Mouse (Mus musculus) layer of hippocampus, adult 2 months (tissue): Measurements from ENCODE around the gene Srd5a1. TPM values are rescaled to one million over a fixed set of nuclear protein-coding genes. Genes with fewer than 3 reads are reported as not detected.
"Not testable (repeated sequence)": the region's sequence is repeated elsewhere in the genome, so short reads cannot be mapped to it uniquely, and the experiment has no call there.

Source experiments
- DNase-seq, 2 experiments: peaks; one replicate each; pipeline ENCODE4 v3.0.0; 2022; ENCODE audit warnings: low spot score in 2 of 2
- H3K27ac ChIP-seq: fragments of 200-600 bp; 2 replicates; pipeline ENCODE4 v1.8.1; 2022
- H3K4me3 ChIP-seq: fragments of 200-600 bp; 2 replicates; pipeline ENCODE4 v1.8.1; 2022; ENCODE audit warnings: mild to moderate bottlenecking
- CTCF ChIP-seq: fragments of 200-600 bp; conservative IDR thresholded peaks from 2 replicates; pipeline ENCODE4 v1.8.1; 2022; ENCODE audit warnings: antibody characterized with exemption, mild to moderate bottlenecking, moderate library complexity
- total RNA-seq, 2 experiments: library from RNA; stranded (reverse); gene quantifications; 2 replicates each; pipeline ENCODE4 v1.2.3; 2021

The Srd5a1 gene
- total RNA-seq, 2 experiments from 2014 or later, result 8.2 to 8.6 TPM

DNA sequence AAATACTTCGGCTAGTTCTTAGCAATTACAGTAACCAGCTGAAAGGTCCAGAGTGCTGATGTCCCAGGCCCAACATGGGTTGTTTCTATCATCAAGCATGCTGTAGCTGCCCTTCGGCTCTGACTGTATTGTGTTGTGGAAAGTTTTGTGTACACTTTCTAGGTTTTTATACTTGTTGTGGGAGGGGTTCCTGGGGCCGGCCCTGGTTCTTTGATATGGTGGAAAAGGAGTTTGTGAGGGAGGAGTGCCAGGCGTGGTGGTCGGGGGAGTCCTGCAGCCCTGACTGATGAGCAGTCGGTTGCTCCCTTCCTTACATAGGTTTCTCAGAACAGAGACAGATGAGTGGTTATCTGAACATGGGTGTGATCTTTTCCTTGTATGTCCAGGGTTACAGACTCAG lies 25.6 kb upstream of the Srd5a1 start:
- Histone ChIP-seq H3K27ac (no peak overlapping the region), H3K4me3 (no peak overlapping the region)
- DNase-seq, result no peak
- TF ChIP-seq CTCF, result no peak

DNA sequence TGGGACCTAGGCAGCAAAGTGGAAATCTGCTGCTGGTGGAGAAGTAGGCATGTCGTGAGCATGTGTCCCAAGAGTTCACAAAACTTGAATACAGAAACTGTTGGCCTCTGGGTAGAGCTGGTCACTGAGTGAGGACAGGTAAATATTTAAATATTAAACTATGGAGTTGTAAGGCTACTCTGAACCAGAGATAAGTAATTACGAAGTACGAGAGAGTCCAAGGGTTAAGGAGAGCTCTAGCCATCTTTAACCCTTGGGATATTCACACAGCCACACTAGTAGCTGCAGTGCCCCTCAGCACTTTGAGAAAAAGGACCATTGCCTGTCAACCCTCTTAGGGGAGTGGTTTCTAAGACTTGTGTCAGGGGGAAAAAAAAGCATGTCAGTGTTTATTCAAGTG lies 25.1 kb upstream of the Srd5a1 start:
- H3K27ac ChIP-seq, result no peak overlapping the region
- TF ChIP-seq CTCF, result no peak
- no peak for DNase-seq
- no peak overlapping the region for H3K4me3 ChIP-seq

DNA sequence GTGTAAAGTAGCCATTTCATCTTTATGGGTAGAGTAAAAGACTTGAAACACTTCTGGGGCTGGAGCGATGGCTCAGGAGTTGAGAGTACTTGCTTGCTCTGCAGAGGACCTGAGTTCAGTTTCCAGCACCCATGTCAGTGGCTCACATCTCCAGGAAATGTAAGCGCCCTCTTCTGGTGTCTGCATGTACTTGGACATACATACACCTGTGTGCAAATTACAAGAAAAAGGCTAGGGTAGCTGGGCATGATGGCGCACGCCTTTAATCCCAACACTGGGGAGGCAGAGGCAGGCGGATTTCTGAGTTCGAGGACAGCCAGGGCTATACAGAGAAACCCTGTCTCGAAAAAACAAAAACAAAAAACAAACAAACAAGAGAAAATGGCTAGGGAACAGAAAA lies 24.6 kb upstream of the Srd5a1 start:
- not testable (repeated sequence) for DNase-seq, H3K4me3 ChIP-seq

GRCm38 (mm10) chr13:69633988-69634387 lies 22.7 kb upstream of the Srd5a1 start:
- no peak for DNase-seq
- TF ChIP-seq CTCF, result no peak
- no peak overlapping the region for H3K27ac ChIP-seq
- H3K4me3 ChIP-seq, result no peak overlapping the region

More for the DNA sequence above, 24.6 kb upstream of the Srd5a1 start:
- H3K27ac ChIP-seq, result not testable (repeated sequence)

- TF ChIP-seq CTCF, result no peak
- H3K27ac ChIP-seq, result no peak overlapping the region
- DNase-seq, result no peak
These were observed 22.3 kb upstream of the Srd5a1 start for GRCm38 (mm10) chr13:69633551-69633950.

GRCm38 (mm10) chr13:69631659-69632058 lies 20.4 kb upstream of the Srd5a1 start:
- Histone ChIP-seq H3K4me3 (no peak overlapping the region), H3K27ac (no peak overlapping the region)
- TF ChIP-seq CTCF, result no peak
- DNase-seq, result no peak

More at GRCm38 (mm10) chr13:69633551-69633950, 22.3 kb upstream of the Srd5a1 start:
- no peak overlapping the region for H3K4me3 ChIP-seq

DNA sequence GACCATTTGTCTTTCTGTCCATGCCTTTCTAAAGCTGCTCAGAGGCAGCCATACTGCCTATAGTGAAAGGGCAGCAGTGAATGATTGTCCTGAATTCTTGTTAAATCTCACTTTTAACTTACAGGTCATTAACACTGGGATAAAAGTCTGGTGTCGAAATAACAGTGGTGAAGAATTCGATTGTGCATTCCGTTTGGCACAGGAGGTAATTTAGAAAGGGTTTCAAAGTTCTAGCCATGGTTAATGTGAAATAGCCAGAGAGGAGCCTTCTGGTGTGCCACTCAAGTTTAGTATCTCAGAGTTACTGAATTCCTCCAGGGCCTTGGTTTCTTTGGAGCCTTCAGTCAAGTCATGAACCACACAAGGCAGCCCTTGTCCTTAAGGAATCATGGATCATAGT lies 19.9 kb upstream of the Srd5a1 start:
- TF ChIP-seq CTCF, result no peak
- Histone ChIP-seq H3K27ac (no peak overlapping the region), H3K4me3 (no peak overlapping the region)
- no peak for DNase-seq

DNA sequence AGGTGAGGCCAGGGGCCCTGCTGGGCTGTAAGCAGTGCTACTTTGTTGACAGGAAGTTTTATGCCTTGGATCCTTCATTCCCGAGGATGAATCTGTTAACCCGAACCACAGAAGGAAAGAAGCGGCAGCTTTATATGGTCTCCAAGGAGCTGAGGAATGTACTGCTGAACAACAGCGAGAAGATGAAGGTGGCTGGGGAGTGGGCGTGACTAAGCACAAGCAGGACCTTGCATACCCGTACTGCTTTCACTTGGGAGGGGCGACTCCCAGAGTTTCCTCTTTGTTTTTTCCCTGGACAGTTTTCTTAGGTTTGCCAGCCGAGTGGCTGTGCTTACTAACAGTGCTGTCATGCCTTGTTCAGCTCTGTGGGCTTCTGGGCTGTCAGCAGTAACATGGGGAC lies 19.3 kb upstream of the Srd5a1 start:
- Histone ChIP-seq H3K4me3 (no peak overlapping the region), H3K27ac (no peak overlapping the region)
- DNase-seq, result no peak
- TF ChIP-seq CTCF, result no peak

- Histone ChIP-seq H3K27ac (no peak overlapping the region), H3K4me3 (no peak overlapping the region)
- TF ChIP-seq CTCF, result no peak
- no peak for DNase-seq
These were observed 16.7 kb upstream of the Srd5a1 start for GRCm38 (mm10) chr13:69627941-69628340.

GRCm38 (mm10) chr13:69624510-69624909 lies 13.3 kb upstream of the Srd5a1 start:
- H3K4me3 ChIP-seq, result no peak overlapping the region
- peak overlapping the region; percentile 75; the same call in 1 of the 2 replicates for H3K27ac ChIP-seq
- peak; percentile 33 to 49 for DNase-seq
- no peak for TF ChIP-seq CTCF

DNA sequence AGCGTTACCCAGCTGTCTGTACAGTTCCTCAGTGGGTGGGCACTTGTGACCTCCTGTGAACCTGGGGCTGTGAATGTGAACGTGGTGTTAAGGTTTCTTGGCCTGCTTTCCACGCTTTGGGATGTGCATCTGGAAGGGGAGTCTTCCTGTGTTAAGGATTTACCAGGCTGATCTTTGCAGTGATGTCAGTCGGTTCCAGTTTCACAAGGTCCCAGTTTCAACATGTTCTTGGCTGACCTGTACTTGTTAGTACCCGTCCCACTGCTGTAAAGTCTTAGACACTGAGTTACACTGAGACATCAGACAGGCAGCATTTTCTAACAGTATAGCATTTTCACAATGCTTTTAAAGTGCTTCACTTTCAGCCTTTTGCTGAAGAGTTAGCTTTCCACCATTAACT lies 12.6 kb upstream of the Srd5a1 start:
- TF ChIP-seq CTCF, result no peak
- Histone ChIP-seq H3K27ac (peak overlapping the region; percentile 75; the same call in 1 of the 2 replicates), H3K4me3 (no peak overlapping the region)
- no peak for DNase-seq

DNA sequence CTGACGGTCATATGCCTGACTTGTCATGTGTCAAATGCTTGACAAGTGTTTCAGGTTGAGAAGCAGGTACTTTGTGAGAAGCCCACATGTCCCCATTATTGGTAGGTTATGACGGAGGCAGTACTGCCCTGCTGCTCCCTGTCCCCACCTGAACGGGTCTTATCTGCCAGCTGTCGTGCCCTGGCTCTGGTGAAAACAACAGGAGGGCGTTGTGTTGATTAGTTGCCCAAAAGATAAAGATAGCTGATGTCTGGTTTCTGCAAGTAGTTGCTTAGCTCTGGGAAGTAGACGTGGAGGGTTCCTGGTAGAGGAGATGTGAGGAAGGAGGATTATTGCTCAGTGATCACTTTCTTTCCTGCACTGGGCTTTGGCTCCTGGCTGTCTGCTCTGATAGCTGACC lies 5.5 kb upstream of the Srd5a1 start:
- H3K27ac ChIP-seq, result no peak overlapping the region
- no peak overlapping the region for H3K4me3 ChIP-seq
- no peak for TF ChIP-seq CTCF
- DNase-seq, result no peak

DNA sequence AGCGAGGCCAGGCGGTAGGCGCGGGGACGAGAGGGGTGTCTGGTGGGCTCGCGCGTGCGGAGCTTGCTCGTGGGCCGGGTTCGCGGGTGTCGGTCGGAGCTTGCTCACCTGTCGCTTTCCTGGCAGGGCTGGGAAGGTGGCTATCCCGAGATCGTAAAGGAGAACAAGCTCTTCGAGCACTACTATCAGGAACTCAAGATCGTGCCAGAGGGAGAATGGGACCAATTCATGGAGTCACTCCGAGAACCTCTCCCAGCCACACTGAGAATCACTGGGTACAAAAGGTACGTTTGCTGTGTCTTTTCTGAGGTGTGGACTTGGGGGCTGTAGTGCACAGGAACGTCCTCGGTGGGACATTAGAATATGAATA lies 918 bp upstream of the Srd5a1 start:
- DNase-seq, result no peak
- Histone ChIP-seq H3K4me3 (peak overlapping the region; percentile 97), H3K27ac (peak overlapping the region; percentile 99)
- TF ChIP-seq CTCF, result no peak

DNA sequence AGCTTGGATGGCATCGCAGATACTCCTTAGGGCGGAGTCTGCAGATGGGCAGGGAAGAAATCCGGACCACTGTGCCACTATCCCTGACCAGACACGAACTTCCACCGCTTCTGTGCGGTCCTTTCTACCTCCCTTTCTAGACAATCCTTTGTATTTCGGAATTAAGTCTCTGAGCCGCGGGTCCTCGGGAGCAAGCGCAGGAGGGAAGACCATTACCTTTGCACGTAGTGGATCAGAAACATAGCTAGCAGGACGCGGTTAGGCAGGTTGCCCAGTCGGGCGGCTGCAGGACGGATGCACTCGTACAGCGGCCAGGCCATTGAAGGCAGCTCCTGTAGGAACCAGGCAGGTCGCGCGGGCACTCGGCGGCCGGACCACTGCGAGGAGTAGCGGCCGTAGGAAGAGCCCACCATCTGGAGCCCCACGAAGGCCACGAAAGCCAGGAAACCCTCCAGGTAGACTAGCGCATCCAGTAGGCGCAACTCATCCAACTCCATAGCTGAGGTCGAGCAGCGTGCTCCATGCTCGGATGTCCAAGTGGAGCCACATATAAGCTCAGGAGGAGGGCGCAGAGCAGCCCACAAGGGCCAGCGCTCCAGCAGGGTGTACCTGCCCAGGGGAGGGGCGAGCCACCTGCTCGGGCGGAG lies 368 bp downstream of the Srd5a1 start:
- H3K27ac ChIP-seq, result peak overlapping the region; percentile 43; the same call in 1 of the 2 replicates
- DNase-seq, result peak; percentile 15 to 31

More for the DNA sequence above, 368 bp downstream of the Srd5a1 start:
- no peak for TF ChIP-seq CTCF
- peak overlapping the region; percentile 97 for H3K4me3 ChIP-seq
